ENCODE assay signal across 8 mouse cellular contexts in genomic region chr9:108489702-108490558, GRCm38 (mm10). TPM values are rescaled to one million over a fixed set of nuclear protein-coding genes. Genes with fewer than 3 reads are reported as not detected.
A peak's percentile ranks its signal among the peaks of the same experiment; 100 is the strongest.
DNase-seq lines count a peak whose midpoint lies in the region; ATAC-seq and TF ChIP-seq lines count a peak whose summit lies in the region.

No protein-coding gene starts in this region.

- DNase-seq in lung, embryonic 14.5 days = no peak
- no peak for DNase-seq in lung, postnatal 14 days
- no peak for DNase-seq in intestine, embryonic 14.5 days (ENCODE audit: low spot score)
- DNase-seq in right cerebral cortex, postnatal 14 days = no peak
- DNase-seq in gastrocnemius, postnatal 14 days = no peak

- peaks cover 5% of the 10 kb centered on the region; the same call in 1 of the 2 replicates for H3K4me1 ChIP-seq in lung, embryonic 14.5 days (ENCODE audit: insufficient read depth)
- peaks cover 23% of the 10 kb centered on the region for H3K4me1 ChIP-seq in embryonic facial prominence, embryonic 13.5 days
- H3K4me1 ChIP-seq in intestine, embryonic 14.5 days (replicated peaks; ENCODE audit: control insufficient read depth, insufficient read depth, low read length) = peaks cover 9% of the 10 kb centered on the region
- peaks cover 23% of the 10 kb centered on the region for H3K4me1 ChIP-seq in neural tube, embryonic 12.5 days

- no peak for TF ChIP-seq CTCF in lung, embryonic 14.5 days (IDR thresholded peaks at IDR 0.05; ENCODE audit: low read depth)

- ATAC-seq in lung, embryonic 14.5 days (ENCODE audit: insufficient read depth) = peak; percentile 32
- ATAC-seq in embryonic facial prominence, embryonic 13.5 days (ENCODE audit: insufficient number of reproducible peaks, insufficient read depth, low FRiP score, low TSS enrichment, low read depth) = no peak
- no peak; the same call in none of the 2 replicates for ATAC-seq in intestine, embryonic 14.5 days (replicated peaks; ENCODE audit: low FRiP score, low TSS enrichment, low read depth)
- peak; percentile 72 for ATAC-seq in neural tube, embryonic 12.5 days (ENCODE audit: low FRiP score, low read depth)
- ATAC-seq in megakaryocyte progenitor cell, adult 5-6 weeks (replicated peaks; ENCODE audit: poor library complexity) = no peak

- intact Hi-C loops in gastrocnemius, postnatal 14 days (cut with DNase I; ENCODE audit: low total_unique reads) = no loop called here

- peak overlapping the region; percentile 88; the same call in 1 of the 2 replicates for H3K9ac ChIP-seq in lung, embryonic 14.5 days
- H3K9ac ChIP-seq in embryonic facial prominence, embryonic 13.5 days = peak overlapping the region; percentile 99
- peak overlapping the region; percentile 98; the same call in 1 of the 2 replicates for H3K9ac ChIP-seq in intestine, embryonic 14.5 days (ENCODE audit: low read length)
- H3K9ac ChIP-seq in neural tube, embryonic 12.5 days = peak overlapping the region; percentile 92

- WGBS in lung, embryonic 14.5 days = 60% methylated on average over 26 of the region's 26 CpGs
- 65% methylated on average over 26 of the region's 26 CpGs for WGBS in embryonic facial prominence, embryonic 13.5 days
- WGBS in intestine, embryonic 14.5 days = 67% methylated on average over 26 of the region's 26 CpGs
- WGBS in neural tube, embryonic 12.5 days = 70% methylated on average over 26 of the region's 26 CpGs

- H3K4me3 ChIP-seq in lung, embryonic 14.5 days (ENCODE audit: low read depth, low read length) = peak overlapping the region; percentile 79
- H3K4me3 ChIP-seq in embryonic facial prominence, embryonic 13.5 days = peak overlapping the region; percentile 97
- peak overlapping the region; percentile 91 for H3K4me3 ChIP-seq in intestine, embryonic 14.5 days (ENCODE audit: low read depth, low read length)
- H3K4me3 ChIP-seq in neural tube, embryonic 12.5 days = peak overlapping the region; percentile 88

- H3K9me3 ChIP-seq in lung, embryonic 14.5 days (ENCODE audit: low read depth, low read length) = no peaks in the 10 kb centered on the region
- no peaks in the 10 kb centered on the region for H3K9me3 ChIP-seq in embryonic facial prominence, embryonic 13.5 days
- H3K9me3 ChIP-seq in intestine, embryonic 14.5 days (ENCODE audit: control insufficient read depth, low read length) = no peaks in the 10 kb centered on the region
- H3K9me3 ChIP-seq in neural tube, embryonic 12.5 days = no peaks in the 10 kb centered on the region

- H3K27ac ChIP-seq in lung, embryonic 14.5 days (ENCODE audit: low read depth) = peak overlapping the region; percentile 94
- H3K27ac ChIP-seq in embryonic facial prominence, embryonic 13.5 days = peak overlapping the region; percentile 97
- H3K27ac ChIP-seq in intestine, embryonic 14.5 days (ENCODE audit: low read depth) = peak overlapping the region; percentile 97
- peak overlapping the region; percentile 91 for H3K27ac ChIP-seq in neural tube, embryonic 12.5 days

- peaks cover 84% of the 10 kb centered on the region for H3K36me3 ChIP-seq in lung, embryonic 14.5 days (ENCODE audit: insufficient read depth)
- H3K36me3 ChIP-seq in embryonic facial prominence, embryonic 13.5 days = peaks cover 85% of the 10 kb centered on the region
- peaks cover 78% of the 10 kb centered on the region for H3K36me3 ChIP-seq in intestine, embryonic 14.5 days (ENCODE audit: control insufficient read depth, insufficient read depth, low read length)
- peaks cover 74% of the 10 kb centered on the region for H3K36me3 ChIP-seq in neural tube, embryonic 12.5 days

- peak overlapping the region; percentile 90 for H3K4me2 ChIP-seq in lung, embryonic 14.5 days
- peak overlapping the region; percentile 89 for H3K4me2 ChIP-seq in embryonic facial prominence, embryonic 13.5 days
- H3K4me2 ChIP-seq in intestine, embryonic 14.5 days (ENCODE audit: low read length) = peak overlapping the region; percentile 93
- peak overlapping the region; percentile 93 for H3K4me2 ChIP-seq in neural tube, embryonic 12.5 days (replicated peaks)

- H3K27me3 ChIP-seq in lung, embryonic 14.5 days (ENCODE audit: insufficient read depth, low read length) = no peaks in the 10 kb centered on the region
- no peaks in the 10 kb centered on the region for H3K27me3 ChIP-seq in embryonic facial prominence, embryonic 13.5 days
- no peaks in the 10 kb centered on the region for H3K27me3 ChIP-seq in intestine, embryonic 14.5 days (replicated peaks; ENCODE audit: control insufficient read depth, insufficient read depth, low read length)
- H3K27me3 ChIP-seq in neural tube, embryonic 12.5 days (replicated peaks) = no peaks in the 10 kb centered on the region

RNA-seq across cellular contexts. Expression of gene Usp19, which starts 0.5 kb away (rescaled TPM):
- polyA plus RNA-seq in lung, embryonic 14.5 days (2014; fragmentation: Nextera tagmentation; extraction: Ambion mirVana) = 56.9 and 63.3 TPM in 2 replicates
- polyA plus RNA-seq in embryonic facial prominence, embryonic 13.5 days (2015; fragmentation: Nextera tagmentation; extraction: Ambion mirVana) = 75.9 and 77.2 TPM in 2 replicates
- 51.6 and 53.5 TPM in 2 replicates for polyA plus RNA-seq in intestine, embryonic 14.5 days (2014; fragmentation: Nextera tagmentation; extraction: Ambion mirVana)
- 104 TPM in 2 replicates for polyA plus RNA-seq in neural tube, embryonic 12.5 days (2016; fragmentation: Nextera tagmentation; extraction: Ambion mirVana)
- total RNA-seq in megakaryocyte progenitor cell, adult 5-6 weeks (2015) = 33.4 and 36.1 TPM in 2 replicates
- total RNA-seq in megakaryocyte progenitor cell, adult 5-6 weeks (2017) = 38.0 and 47.0 TPM in 2 replicates
- total RNA-seq in gastrocnemius, postnatal 14 days (2021) = 10 to 100 TPM; 85.9 to 92.0 TPM

RNA-seq across cellular contexts. Expression of gene Lamb2, which starts 10.4 kb away (rescaled TPM):
- 47.9 and 48.6 TPM in 2 replicates for polyA plus RNA-seq in lung, embryonic 14.5 days (2014; fragmentation: Nextera tagmentation; extraction: Ambion mirVana)
- 51.1 and 63.2 TPM in 2 replicates for polyA plus RNA-seq in embryonic facial prominence, embryonic 13.5 days (2015; fragmentation: Nextera tagmentation; extraction: Ambion mirVana)
- 32.3 and 33.7 TPM in 2 replicates for polyA plus RNA-seq in intestine, embryonic 14.5 days (2014; fragmentation: Nextera tagmentation; extraction: Ambion mirVana)
- 28.6 and 29.4 TPM in 2 replicates for polyA plus RNA-seq in neural tube, embryonic 12.5 days (2016; fragmentation: Nextera tagmentation; extraction: Ambion mirVana)
- total RNA-seq in megakaryocyte progenitor cell, adult 5-6 weeks (2015) = 0.05 and 0.32 TPM in 2 replicates
- total RNA-seq in megakaryocyte progenitor cell, adult 5-6 weeks (2017) = 0.08 TPM in 1 of 2 replicates, not detected in the other
- 100 to 1,000 TPM; 118 to 125 TPM for total RNA-seq in gastrocnemius, postnatal 14 days (2021)

RNA-seq across cellular contexts. Expression of gene Qars, which starts 17.6 kb away (rescaled TPM):
- polyA plus RNA-seq in lung, embryonic 14.5 days (2014; fragmentation: Nextera tagmentation; extraction: Ambion mirVana) = 97.1 and 97.7 TPM in 2 replicates
- 116 and 124 TPM in 2 replicates for polyA plus RNA-seq in embryonic facial prominence, embryonic 13.5 days (2015; fragmentation: Nextera tagmentation; extraction: Ambion mirVana)
- 119 and 128 TPM in 2 replicates for polyA plus RNA-seq in intestine, embryonic 14.5 days (2014; fragmentation: Nextera tagmentation; extraction: Ambion mirVana)
- 86.9 and 89.9 TPM in 2 replicates for polyA plus RNA-seq in neural tube, embryonic 12.5 days (2016; fragmentation: Nextera tagmentation; extraction: Ambion mirVana)
- total RNA-seq in megakaryocyte progenitor cell, adult 5-6 weeks (2015) = 177 and 194 TPM in 2 replicates
- 184 and 188 TPM in 2 replicates for total RNA-seq in megakaryocyte progenitor cell, adult 5-6 weeks (2017)
- total RNA-seq in gastrocnemius, postnatal 14 days (2021) = 10 to 100 TPM; 65.9 to 72.6 TPM

RNA-seq across cellular contexts. Expression of gene Qrich1, which starts 26.7 kb away (rescaled TPM):
- 139 and 145 TPM in 2 replicates for polyA plus RNA-seq in lung, embryonic 14.5 days (2014; fragmentation: Nextera tagmentation; extraction: Ambion mirVana)
- polyA plus RNA-seq in embryonic facial prominence, embryonic 13.5 days (2015; fragmentation: Nextera tagmentation; extraction: Ambion mirVana) = 123 and 128 TPM in 2 replicates
- polyA plus RNA-seq in intestine, embryonic 14.5 days (2014; fragmentation: Nextera tagmentation; extraction: Ambion mirVana) = 122 and 133 TPM in 2 replicates
- 162 and 164 TPM in 2 replicates for polyA plus RNA-seq in neural tube, embryonic 12.5 days (2016; fragmentation: Nextera tagmentation; extraction: Ambion mirVana)
- total RNA-seq in megakaryocyte progenitor cell, adult 5-6 weeks (2015) = 92.3 and 107 TPM in 2 replicates
- total RNA-seq in megakaryocyte progenitor cell, adult 5-6 weeks (2017) = 133 and 134 TPM in 2 replicates
- total RNA-seq in gastrocnemius, postnatal 14 days (2021) = 10 to 100 TPM; 58.8 to 59.5 TPM

RNA-seq across cellular contexts. Expression of gene Klhdc8b, which starts 28.5 kb away (rescaled TPM):
- polyA plus RNA-seq in lung, embryonic 14.5 days (2014; fragmentation: Nextera tagmentation; extraction: Ambion mirVana) = 46.4 and 46.7 TPM in 2 replicates
- 36.5 and 42.8 TPM in 2 replicates for polyA plus RNA-seq in embryonic facial prominence, embryonic 13.5 days (2015; fragmentation: Nextera tagmentation; extraction: Ambion mirVana)
- 59.9 and 60.7 TPM in 2 replicates for polyA plus RNA-seq in intestine, embryonic 14.5 days (2014; fragmentation: Nextera tagmentation; extraction: Ambion mirVana)
- polyA plus RNA-seq in neural tube, embryonic 12.5 days (2016; fragmentation: Nextera tagmentation; extraction: Ambion mirVana) = 51.1 and 63.4 TPM in 2 replicates
- total RNA-seq in megakaryocyte progenitor cell, adult 5-6 weeks (2015) = 0.46 and 1.1 TPM in 2 replicates
- total RNA-seq in megakaryocyte progenitor cell, adult 5-6 weeks (2017) = 4.1 and 8.1 TPM in 2 replicates
- total RNA-seq in gastrocnemius, postnatal 14 days (2021) = 1 to 10 TPM; 4.1 to 4.6 TPM

Comparison
In these comparisons a context has a peak if more than half of its experiments do, and no peak if none do; other contexts are left out.
1. ATAC-seq: peak in lung, embryonic 14.5 days (single experiment) and neural tube, embryonic 12.5 days (single experiment); none in embryonic facial prominence, embryonic 13.5 days (single experiment), intestine, embryonic 14.5 days (single experiment) and megakaryocyte progenitor cell, adult 5-6 weeks (single experiment).
2. Peak in every context shown above with its lines, with median percentiles within 50 percentile points of each other: H3K27ac ChIP-seq, H3K4me2 ChIP-seq, H3K4me3 ChIP-seq and H3K9ac ChIP-seq.